Comparison of ENCODE assay signal across 10 mouse cellular contexts in the genomic region with DNA sequence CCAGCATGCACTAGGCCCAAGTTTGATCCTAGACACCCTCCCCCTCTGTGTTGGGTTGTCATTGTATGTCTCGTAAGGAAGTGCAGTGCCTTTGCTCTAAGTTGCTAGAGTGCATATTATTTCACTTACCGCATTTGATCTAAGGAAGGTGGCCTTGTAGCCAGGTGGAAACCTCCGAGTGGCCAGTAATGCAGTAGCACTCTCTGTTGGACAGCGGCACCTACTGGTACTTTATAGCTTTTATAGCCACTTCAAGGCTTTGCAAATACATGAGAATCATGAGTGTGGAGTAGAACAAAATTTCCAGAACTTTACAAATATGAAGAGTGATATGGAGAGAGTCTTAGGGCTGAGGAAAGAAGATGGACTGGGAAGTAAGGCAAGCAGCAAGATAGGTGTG. TPM values are rescaled to one million over a fixed set of nuclear protein-coding genes. Genes with fewer than 3 reads are reported as not detected.
A peak's percentile ranks its signal among the peaks of the same experiment; 100 is the strongest.
DNase-seq lines count a peak whose midpoint lies in the region; ATAC-seq and TF ChIP-seq lines count a peak whose summit lies in the region.
"Had no signal": no experiment of that assay in that cellular context is flagged by ENCODE, and none has a peak within 500 bp of the region (broad histone marks: within the 10 kb centered on the region; RNA-seq: fewer than 3 reads in every experiment).

No protein-coding gene starts in this region.

- no peak for TF ChIP-seq EP300 in heart, postnatal 0 days (IDR thresholded peaks at IDR 0.05; ENCODE audit: low read depth)
- TF ChIP-seq EP300 in lung, postnatal 0 days (IDR thresholded peaks at IDR 0.05) = no peak

- H3K9ac ChIP-seq in heart, postnatal 0 days (replicated peaks; ENCODE audit: low read depth, low read length) = no peak overlapping the region
- no peak overlapping the region for H3K9ac ChIP-seq in lung, postnatal 0 days (replicated peaks; ENCODE audit: low read depth)
- H3K9ac ChIP-seq: embryonic facial prominence, embryonic 15.5 days; lung, embryonic 15.5 days had no signal

- H3K27me3 ChIP-seq in heart, postnatal 0 days (ENCODE audit: control insufficient read depth, insufficient read depth, low read length) = no peaks in the 10 kb centered on the region
- H3K27me3 ChIP-seq in lung, postnatal 0 days (replicated peaks; ENCODE audit: insufficient read depth, low read length) = no peaks in the 10 kb centered on the region
- H3K27me3 ChIP-seq: embryonic facial prominence, embryonic 15.5 days; lung, embryonic 15.5 days had no signal

- TF ChIP-seq CTCF in heart, postnatal 0 days (IDR thresholded peaks at IDR 0.05; ENCODE audit: low read depth) = peak; percentile 64
- TF ChIP-seq CTCF in embryonic fibroblast, embryonic 13.5 days (IDR thresholded peaks at IDR 0.05; ENCODE audit: borderline replicate concordance, insufficient read depth, low read length) = peak; percentile 22; the same call in 1 of the 2 replicates
- peak; percentile 75 for TF ChIP-seq CTCF in lung, postnatal 0 days (IDR thresholded peaks at IDR 0.05)

- H3K4me1 ChIP-seq in heart, postnatal 0 days (ENCODE audit: control insufficient read depth, insufficient read depth) = no peaks in the 10 kb centered on the region
- H3K4me1 ChIP-seq in embryonic fibroblast, embryonic 13.5 days (ENCODE audit: control insufficient read depth, insufficient read depth, low read length) = peaks cover 5% of the 10 kb centered on the region; the same call in 1 of the 2 replicates
- no peaks in the 10 kb centered on the region for H3K4me1 ChIP-seq in lung, postnatal 0 days (ENCODE audit: insufficient read depth, low read depth, low read length)
- H3K4me1 ChIP-seq: embryonic facial prominence, embryonic 15.5 days; lung, embryonic 15.5 days had no signal

- TF ChIP-seq POLR2A in embryonic fibroblast, embryonic 13.5 days (IDR thresholded peaks at IDR 0.05; ENCODE audit: low read depth, low read length) = no peak

- intact Hi-C loops in heart, postnatal 25 days (cut with DNase I) = loop anchor here (1.0 kb wide), 1 partner anchor 458 kb away; no protein-coding TSS in a partner anchor

- 55% methylated on average over 4 of the region's 4 CpGs for WGBS in heart, postnatal 0 days
- 55% methylated on average over 4 of the region's 4 CpGs for WGBS in lung, postnatal 0 days

- H3K27ac ChIP-seq in heart, postnatal 0 days (ENCODE audit: low read depth) = no peak overlapping the region
- H3K27ac ChIP-seq in embryonic fibroblast, embryonic 13.5 days (ENCODE audit: insufficient read depth, low read length) = no peak overlapping the region
- H3K27ac ChIP-seq in lung, postnatal 0 days (ENCODE audit: low read length) = no peak overlapping the region
- H3K27ac ChIP-seq: embryonic facial prominence, embryonic 15.5 days; lung, embryonic 15.5 days had no signal

- no peak overlapping the region for H3K4me2 ChIP-seq in heart, postnatal 0 days (ENCODE audit: low read depth, low read length)
- no peak overlapping the region for H3K4me2 ChIP-seq in lung, postnatal 0 days (replicated peaks; ENCODE audit: low read depth, low read length)
- H3K4me2 ChIP-seq: embryonic facial prominence, embryonic 15.5 days; lung, embryonic 15.5 days had no signal

- H3K36me3 ChIP-seq in heart, postnatal 0 days (replicated peaks; ENCODE audit: control insufficient read depth, insufficient read depth, low read length) = peaks cover 27% of the 10 kb centered on the region
- 0 out of 2 replicates have a peak, but pooled peaks cover 6% of the 10 kb centered on the region for H3K36me3 ChIP-seq in lung, postnatal 0 days (ENCODE audit: insufficient read depth, low read length)

- ATAC-seq in heart, postnatal 0 days (ENCODE audit: insufficient read depth, low read depth) = no peak
- ATAC-seq in lung, postnatal 0 days = peak; percentile 48; the same call in 1 of the 2 replicates
- ATAC-seq in monocyte, adult 5-6 weeks (replicated peaks; ENCODE audit: insufficient number of reproducible peaks, low FRiP score, low TSS enrichment, poor library complexity, severe bottlenecking) = no peak

- no peaks in the 10 kb centered on the region for H3K9me3 ChIP-seq in heart, postnatal 0 days (replicated peaks; ENCODE audit: control insufficient read depth, low read length)
- no peaks in the 10 kb centered on the region for H3K9me3 ChIP-seq in lung, postnatal 0 days (ENCODE audit: low read length)
- H3K9me3 ChIP-seq: embryonic facial prominence, embryonic 15.5 days; lung, embryonic 15.5 days had no signal

- DNase-seq in heart, postnatal 0 days (ENCODE audit: low spot score) = peak; percentile 33
- DNase-seq in heart, postnatal 25 days (ENCODE audit: low spot score) = no peak
- peak; percentile 32 for DNase-seq in ES-CJ7 (ENCODE audit: low read depth, low spot score)
- peak; percentile 74 for DNase-seq in lung, postnatal 0 days (ENCODE audit: low spot score)
- no peak for DNase-seq in ovary, adult 18-20 months (ENCODE audit: low spot score)
- no peak for DNase-seq in frontal cortex, postnatal 10 days (ENCODE audit: low spot score in 2 of 2)

- no peak overlapping the region for H3K4me3 ChIP-seq in heart, postnatal 0 days (ENCODE audit: low read depth, low read length)
- no peak overlapping the region for H3K4me3 ChIP-seq in embryonic fibroblast, embryonic 13.5 days (ENCODE audit: insufficient read depth, low read length)
- H3K4me3 ChIP-seq in lung, postnatal 0 days (ENCODE audit: low read depth, low read length) = no peak overlapping the region
- H3K4me3 ChIP-seq: embryonic facial prominence, embryonic 15.5 days; lung, embryonic 15.5 days had no signal

RNA-seq across cellular contexts. Expression of a gene that starts 11.5 kb away (rescaled TPM):
- total RNA-seq in heart, postnatal 0 days (2014; rRNA removed; ENCODE audit: low replicate concordance) = 31.0 and 74.6 TPM in 2 replicates
- 86.2 and 86.5 TPM in 2 replicates for polyA plus RNA-seq in heart, postnatal 0 days (2015; fragmentation: Nextera tagmentation; extraction: Ambion mirVana)
- 10 to 100 TPM; 69.8 to 80.8 TPM for total RNA-seq in heart, postnatal 25 days (2021)
- 21.1 and 24.3 TPM in 2 replicates for polyA plus RNA-seq in embryonic fibroblast, embryonic 13.5 days (2011; ENCODE audit: insufficient read length, low read depth, missing spikeins)
- polyA plus RNA-seq in lung, postnatal 0 days (2015; fragmentation: Nextera tagmentation; extraction: Ambion mirVana) = 33.2 and 37.7 TPM in 2 replicates
- total RNA-seq in monocyte, adult 5-6 weeks (2017) = 6.7 to 45.6 TPM (median 20.7 TPM) in 3 replicates

Comparison
In these comparisons a context has a peak if more than half of its experiments do, and no peak if none do; other contexts are left out.
1. DNase-seq: peak in heart, postnatal 0 days (single experiment), ES-CJ7 (single experiment) and lung, postnatal 0 days (single experiment); none in heart, postnatal 25 days (single experiment), ovary, adult 18-20 months (single experiment) and frontal cortex, postnatal 10 days (0 of 2).
2. CTCF ChIP-seq: peak in every context shown above with its lines; median percentile 75 in lung, postnatal 0 days; 64 in heart, postnatal 0 days; 22 in embryonic fibroblast, embryonic 13.5 days.